Mouse (Mus musculus): ENCODE measurements around the gene Vipas39. TPM values are rescaled to one million over a fixed set of nuclear protein-coding genes. Genes with fewer than 3 reads are reported as not detected.
"Not testable (repeated sequence)": the region's sequence is repeated elsewhere in the genome, so short reads cannot be mapped to it uniquely, and the experiment has no call there.

The Vipas39 gene
- polyA plus RNA-seq, 1 experiment from 2014 or later, result 62.0 TPM

GRCm38 (mm10) chr12:87216053-87216452, 50.0 kb downstream of the Vipas39 start:
- Histone ChIP-seq H3K4me3 (no peak overlapping the region), H3K9ac (no peak overlapping the region), H3K4me1 (no peaks in the 10 kb centered on the region), H3K9me3 (no peaks in the 10 kb centered on the region), H3K27me3 (replicated peaks) (no peaks in the 10 kb centered on the region), H3K4me2 (replicated peaks) (no peak overlapping the region), H3K27ac (no peak overlapping the region), H3K36me3 (no peaks in the 10 kb centered on the region)
- ATAC-seq (ENCODE audit: low FRiP score, low read depth), result no peak
- WGBS, result 70% methylated on average over 2 of the region's 2 CpGs

GRCm38 (mm10) chr12:87212844-87213606, 53.0 kb downstream of the Vipas39 start:
- H3K4me2 ChIP-seq (replicated peaks), result no peak overlapping the region
- H3K36me3 ChIP-seq, result no peaks in the 10 kb centered on the region
- H3K27me3 ChIP-seq (replicated peaks), result no peaks in the 10 kb centered on the region
- no peaks in the 10 kb centered on the region for H3K9me3 ChIP-seq
- H3K9ac ChIP-seq, result no peak overlapping the region
- no peak overlapping the region for H3K4me3 ChIP-seq
- WGBS, result 63% methylated on average over 2 of the region's 2 CpGs
- H3K4me1 ChIP-seq, result no peaks in the 10 kb centered on the region
- no peak overlapping the region for H3K27ac ChIP-seq
- ATAC-seq (ENCODE audit: low FRiP score, low read depth), result no peak

DNA sequence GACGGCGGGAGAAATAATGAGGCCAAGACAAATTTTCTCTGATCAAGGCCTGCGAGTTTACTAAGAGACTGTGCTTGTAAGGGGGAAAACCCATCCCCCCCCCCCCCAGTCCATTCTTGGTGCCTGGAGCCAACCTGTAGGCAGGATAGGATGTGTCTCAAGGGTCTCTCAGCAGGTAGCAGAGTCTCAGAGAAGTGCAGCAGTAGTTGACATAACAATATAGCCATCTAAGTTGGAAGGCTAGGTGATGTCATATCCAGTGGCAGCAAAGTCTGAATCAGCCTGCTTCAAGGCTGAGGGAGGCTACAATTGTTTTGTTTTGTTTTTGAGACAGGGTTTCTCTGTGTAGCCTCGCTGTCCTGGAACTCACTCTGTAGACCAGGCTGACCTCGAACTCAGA, 60.3 kb downstream of the Vipas39 start:
- H3K4me1 ChIP-seq; H3K4me3 ChIP-seq; H3K4me2 ChIP-seq (replicated peaks); H3K27ac ChIP-seq; H3K9me3 ChIP-seq; H3K9ac ChIP-seq; H3K27me3 ChIP-seq (replicated peaks); H3K36me3 ChIP-seq; ATAC-seq (ENCODE audit: low FRiP score, low read depth): not testable (repeated sequence)
- 88% methylated on average over 5 of the region's 5 CpGs for WGBS

DNA sequence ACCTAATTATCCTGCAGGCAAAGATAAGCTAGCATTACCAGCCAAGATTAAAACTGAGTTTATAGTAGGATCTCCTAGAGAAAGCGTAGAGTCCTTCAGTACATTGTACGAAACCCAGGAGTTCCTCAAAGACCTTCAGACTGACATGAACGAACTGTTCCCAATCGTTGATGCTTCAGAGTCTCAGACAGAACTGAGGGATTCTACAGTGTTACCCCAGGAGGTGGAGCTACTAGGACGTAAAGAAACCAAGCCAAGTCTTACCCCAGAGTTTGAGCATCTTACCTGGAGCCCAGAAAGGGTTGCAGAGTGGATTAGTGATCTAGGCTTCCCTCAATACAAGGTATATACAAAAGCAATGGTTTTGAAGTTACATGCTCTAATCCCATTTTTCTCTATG, 64.4 kb downstream of the Vipas39 start:
- WGBS, result 75% methylated on average over 5 of the region's 5 CpGs
- H3K27ac ChIP-seq, result no peak overlapping the region
- H3K27me3 ChIP-seq (replicated peaks), result no peaks in the 10 kb centered on the region
- H3K4me1 ChIP-seq, result peaks cover 12% of the 10 kb centered on the region
- no peak for ATAC-seq (ENCODE audit: low FRiP score, low read depth)
- H3K4me3 ChIP-seq, result no peak overlapping the region
- no peaks in the 10 kb centered on the region for H3K36me3 ChIP-seq
- H3K9ac ChIP-seq, result no peak overlapping the region
- no peak overlapping the region for H3K4me2 ChIP-seq (replicated peaks)
- H3K9me3 ChIP-seq, result no peaks in the 10 kb centered on the region

- peak within 1 kb of the TSS; percentile 80 for H3K9ac ChIP-seq
- peaks cover 12% of the 10 kb centered on the region for H3K4me1 ChIP-seq
- H3K4me3 ChIP-seq, result peak within 1 kb of the TSS; percentile 85
- no peaks in the 10 kb centered on the region for H3K9me3 ChIP-seq
- no peaks in the 10 kb centered on the region for H3K36me3 ChIP-seq
- WGBS, result under 1% methylated on average over 59 of the region's 70 CpGs
- peak within 1 kb of the TSS; percentile 80 for H3K4me2 ChIP-seq (replicated peaks)
- ATAC-seq (ENCODE audit: low FRiP score, low read depth), result peak; percentile 94
- H3K27ac ChIP-seq, result peak within 1 kb of the TSS; percentile 75
- H3K27me3 ChIP-seq (replicated peaks), result no peaks in the 10 kb centered on the region
Observed at GRCm38 (mm10) chr12:87199973-87200586, 66.0 kb downstream of the Vipas39 start, which contains the start of gene Tmed8. Tmed8 (minus strand) TSS chr12:87200454.

DNA sequence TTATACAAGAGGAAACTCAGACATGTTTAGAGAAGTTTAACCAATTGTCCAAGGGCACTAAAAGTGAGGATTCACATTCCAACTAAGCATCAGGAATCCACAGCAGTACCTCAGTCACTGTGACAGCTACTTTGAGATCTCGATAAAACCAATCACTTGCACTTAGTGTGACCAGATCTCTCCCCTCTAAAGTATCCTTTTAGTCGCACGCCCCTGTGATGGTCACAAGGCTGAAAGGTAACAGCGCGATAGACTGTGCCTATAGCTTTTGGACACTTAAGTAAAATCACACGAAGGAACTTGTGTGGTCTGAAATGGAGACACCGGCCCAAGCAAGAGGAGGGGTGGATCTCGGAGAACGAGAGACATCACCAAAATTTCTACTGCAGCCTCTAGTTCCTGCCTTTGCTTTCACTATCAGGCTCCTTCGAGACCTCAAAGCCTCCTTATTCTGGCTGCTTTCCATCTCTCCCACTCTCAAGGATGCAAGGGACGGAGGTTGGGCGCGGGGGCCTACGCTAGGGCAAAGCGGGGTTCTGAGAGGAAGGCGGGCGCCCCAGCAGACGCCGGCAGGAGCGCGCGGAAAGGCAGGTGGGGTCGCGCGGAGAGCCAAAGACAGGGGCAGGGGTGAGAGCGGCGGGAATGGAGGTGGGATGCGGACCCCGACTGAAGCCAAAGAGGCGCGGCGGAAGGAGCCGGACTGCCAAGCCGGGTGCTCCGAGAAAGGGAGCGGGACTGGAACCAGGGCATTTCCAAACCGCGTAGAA, 66.7 kb downstream of the Vipas39 start, which contains the start of gene Samd15:
TSS of gene Samd15 (plus strand) at position 518 of the 767 bp plus-strand sequence.
- no peaks in the 10 kb centered on the region for H3K27me3 ChIP-seq (replicated peaks)
- ATAC-seq (ENCODE audit: low FRiP score, low read depth), result peak; percentile 14; the same call in 1 of the 2 replicates

DNA sequence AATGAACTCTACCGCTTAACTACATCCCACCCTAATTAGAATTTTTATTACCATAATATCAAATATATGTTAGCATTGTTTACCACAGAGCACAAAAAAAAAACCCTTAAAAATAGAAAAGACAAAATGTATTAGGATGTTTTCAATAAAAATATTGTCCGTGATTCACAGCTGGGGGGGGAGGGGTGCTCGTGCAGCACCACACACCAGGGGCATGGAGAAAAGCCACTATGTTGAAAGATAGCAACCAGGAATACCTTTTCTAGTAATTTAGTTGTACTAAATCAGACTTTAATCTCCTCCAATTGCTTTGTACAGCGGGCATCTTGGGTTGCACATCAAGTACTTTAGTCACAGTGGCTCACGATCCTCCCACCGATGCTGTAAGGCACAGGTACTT, 67.3 kb downstream of the Vipas39 start:
- Histone ChIP-seq H3K4me2 (replicated peaks) (peak overlapping the region; percentile 80), H3K9me3 (no peaks in the 10 kb centered on the region), H3K9ac (peak overlapping the region; percentile 80; the same call in 1 of the 2 replicates), H3K4me1 (peaks cover 12% of the 10 kb centered on the region), H3K27me3 (replicated peaks) (no peaks in the 10 kb centered on the region), H3K4me3 (peak overlapping the region; percentile 85), H3K27ac (no peak overlapping the region), H3K36me3 (no peaks in the 10 kb centered on the region)
- 58% methylated on average over 6 of the region's 6 CpGs for WGBS
- no peak for ATAC-seq (ENCODE audit: low FRiP score, low read depth)

More for the DNA sequence above, 66.7 kb downstream of the Vipas39 start, which contains the start of gene Samd15:
- Histone ChIP-seq H3K4me1 (peaks cover 12% of the 10 kb centered on the region), H3K27ac (peak within 1 kb of the TSS; percentile 75), H3K36me3 (no peaks in the 10 kb centered on the region), H3K4me2 (replicated peaks) (peak within 1 kb of the TSS; percentile 80), H3K4me3 (peak within 1 kb of the TSS; percentile 85), H3K9me3 (no peaks in the 10 kb centered on the region), H3K9ac (peak within 1 kb of the TSS; percentile 80)
- under 1% methylated on average over 38 of the region's 38 CpGs for WGBS

- H3K4me3 ChIP-seq, result no peak overlapping the region
- peaks cover 12% of the 10 kb centered on the region for H3K4me1 ChIP-seq
- H3K36me3 ChIP-seq, result no peaks in the 10 kb centered on the region
- H3K27ac ChIP-seq, result no peak overlapping the region
- no peaks in the 10 kb centered on the region for H3K9me3 ChIP-seq
- H3K4me2 ChIP-seq (replicated peaks), result no peak overlapping the region
- ATAC-seq (ENCODE audit: low FRiP score, low read depth), result no peak
- no peaks in the 10 kb centered on the region for H3K27me3 ChIP-seq (replicated peaks)
- no peak overlapping the region for H3K9ac ChIP-seq
Observed at GRCm38 (mm10) chr12:87196310-87196709, 69.7 kb downstream of the Vipas39 start.

DNA sequence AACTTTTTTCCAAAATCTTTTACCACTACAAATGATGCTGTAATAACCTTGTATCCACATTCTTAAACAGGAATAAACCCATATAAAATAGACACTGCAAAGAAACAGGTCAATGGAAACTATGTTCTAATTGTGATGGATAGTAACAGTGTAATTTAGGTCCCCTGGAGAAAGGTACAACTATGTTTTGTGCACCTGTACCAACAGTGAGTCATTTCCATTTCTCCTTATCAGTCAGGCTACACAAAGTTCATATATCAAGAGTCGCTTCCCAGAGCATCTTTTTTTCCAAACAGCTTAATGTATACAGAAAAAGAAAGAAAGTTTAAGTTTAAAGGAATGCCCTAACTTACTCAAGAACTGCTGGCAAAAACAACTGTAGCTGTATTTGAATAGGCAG, 71.0 kb downstream of the Vipas39 start:
- Histone ChIP-seq H3K9me3 (no peaks in the 10 kb centered on the region), H3K4me2 (replicated peaks) (no peak overlapping the region), H3K27me3 (replicated peaks) (no peaks in the 10 kb centered on the region), H3K4me1 (peaks cover 12% of the 10 kb centered on the region), H3K4me3 (no peak overlapping the region), H3K9ac (no peak overlapping the region), H3K27ac (no peak overlapping the region), H3K36me3 (no peaks in the 10 kb centered on the region)
- ATAC-seq (ENCODE audit: low FRiP score, low read depth), result no peak
- whole genome bisulfite sequencing, result 93% methylated on average over 1 of the region's 1 CpGs

- 92% methylated on average over 3 of the region's 3 CpGs for WGBS
- H3K9ac ChIP-seq, result no peak overlapping the region
- H3K4me2 ChIP-seq (replicated peaks), result no peak overlapping the region
- H3K27me3 ChIP-seq (replicated peaks), result no peaks in the 10 kb centered on the region
- H3K9me3 ChIP-seq, result no peaks in the 10 kb centered on the region
- H3K4me1 ChIP-seq, result 0 out of 2 replicates have a peak, but pooled peaks cover under 1% of the 10 kb centered on the region
- ATAC-seq (ENCODE audit: low FRiP score, low read depth), result no peak
- no peaks in the 10 kb centered on the region for H3K36me3 ChIP-seq
- H3K4me3 ChIP-seq, result no peak overlapping the region
- no peak overlapping the region for H3K27ac ChIP-seq
Observed at GRCm38 (mm10) chr12:87193008-87193407, 73.0 kb downstream of the Vipas39 start.
